Mouse (Mus musculus) embryo, embryonic 9.5 days (tissue): ENCODE data around the gene Sgo1.

Source experiments
- DNase-seq: peaks from one replicate; pipeline ENCODE4 v3.0.0-alpha.2; 2017; ENCODE audit errors: extremely low spot score

Gene Sgo1

GRCm38 (mm10) chr17:53650251-53650661 lies 38.9 kb downstream of the Sgo1 start:
- DNase-seq = no peak

- DNase-seq = no peak
Observed at GRCm38 (mm10) chr17:53643360-53643759, 45.8 kb downstream of the Sgo1 start.

GRCm38 (mm10) chr17:53631344-53631743 lies 57.8 kb downstream of the Sgo1 start:
- no peak for DNase-seq

GRCm38 (mm10) chr17:53628131-53628530 lies 61.0 kb downstream of the Sgo1 start:
- DNase-seq = no peak

GRCm38 (mm10) chr17:53627497-53627896 lies 61.6 kb downstream of the Sgo1 start:
- no peak for DNase-seq

- DNase-seq = no peak
Observed at GRCm38 (mm10) chr17:53626160-53626559, 63.0 kb downstream of the Sgo1 start.
